In genomic region chr5:121820657-121821056, GRCm38 (mm10) we compare ENCODE assay signal across 22 mouse cellular contexts. TPM values are rescaled to one million over a fixed set of nuclear protein-coding genes. Genes with fewer than 3 reads are reported as not detected.
DNase-seq lines count a peak whose midpoint lies in the region; ATAC-seq and TF ChIP-seq lines count a peak whose summit lies in the region.
"Had no signal": no experiment of that assay in that cellular context is flagged by ENCODE, and none has a peak within 500 bp of the region (broad histone marks: within the 10 kb centered on the region; RNA-seq: fewer than 3 reads in every experiment).

No protein-coding gene starts in this region.

- peaks cover 1% of the 10 kb centered on the region; the same call in 1 of the 2 replicates for H3K36me3 ChIP-seq in kidney, adult 2 months (ENCODE audit: control insufficient read depth, insufficient read depth, low read length)
- peaks cover 52% of the 10 kb centered on the region for H3K36me3 ChIP-seq in kidney, embryonic 16.5 days (ENCODE audit: insufficient read depth, low read length)
- peaks cover 93% of the 10 kb centered on the region for H3K36me3 ChIP-seq in liver, embryonic 13.5 days
- H3K36me3 ChIP-seq in liver, embryonic 12.5 days: peaks cover 98% of the 10 kb centered on the region
- H3K36me3 ChIP-seq in small intestine, adult 2 months (ENCODE audit: control insufficient read depth, insufficient read depth, low read length): peaks cover 54% of the 10 kb centered on the region

- WGBS in kidney, adult 2 months: 44% methylated on average over 3 of the region's 3 CpGs
- WGBS in kidney, embryonic 16.5 days: 79% methylated on average over 3 of the region's 3 CpGs
- WGBS in liver, embryonic 13.5 days (ENCODE audit: insufficient replicate concordance): 55% methylated on average over 3 of the region's 3 CpGs
- 53% methylated on average over 3 of the region's 3 CpGs for WGBS in liver, embryonic 12.5 days (ENCODE audit: insufficient replicate concordance)
- WGBS in small intestine, adult 2 months: 21% methylated on average over 3 of the region's 3 CpGs

- no peak for ATAC-seq in kidney, embryonic 16.5 days (ENCODE audit: low FRiP score, low TSS enrichment)
- no peak for ATAC-seq in liver, embryonic 13.5 days (ENCODE audit: low read depth)
- ATAC-seq in liver, embryonic 12.5 days: no peak
- ATAC-seq: CD4-positive, CD25-positive, alpha-beta regulatory T cell, adult 4 months; forebrain, postnatal 0 days; hindbrain, embryonic 16.5 days had no signal

- no peaks in the 10 kb centered on the region for H3K9me3 ChIP-seq in kidney, embryonic 16.5 days (ENCODE audit: low read length)
- H3K9me3 ChIP-seq in liver, embryonic 13.5 days (replicated peaks): no peaks in the 10 kb centered on the region
- no peaks in the 10 kb centered on the region for H3K9me3 ChIP-seq in liver, embryonic 12.5 days (replicated peaks)
- H3K9me3 ChIP-seq: forebrain, embryonic 12.5 days; limb, embryonic 15.5 days; neural tube, embryonic 13.5 days had no signal

- H3K9ac ChIP-seq in kidney, embryonic 16.5 days (replicated peaks; ENCODE audit: low read length): no peak overlapping the region
- no peak overlapping the region for H3K9ac ChIP-seq in liver, embryonic 13.5 days
- H3K9ac ChIP-seq in liver, embryonic 12.5 days: no peak overlapping the region
- H3K9ac ChIP-seq: forebrain, embryonic 12.5 days; forebrain, postnatal 0 days; limb, embryonic 15.5 days; neural tube, embryonic 13.5 days had no signal

- no peak overlapping the region for H3K4me3 ChIP-seq in gastrocnemius, adult 2 months
- H3K4me3 ChIP-seq in kidney, adult 2 months (ENCODE audit: insufficient read depth, low read depth, low read length): no peak overlapping the region
- H3K4me3 ChIP-seq in kidney, embryonic 16.5 days (ENCODE audit: low read length): no peak overlapping the region
- H3K4me3 ChIP-seq in liver, embryonic 13.5 days (replicated peaks): no peak overlapping the region
- no peak overlapping the region for H3K4me3 ChIP-seq in liver, embryonic 12.5 days
- no peak overlapping the region for H3K4me3 ChIP-seq in small intestine, adult 2 months (ENCODE audit: low read depth, low read length)
- H3K4me3 ChIP-seq: erythroblast, embryonic 14.5 days; forebrain, embryonic 12.5 days; limb, embryonic 15.5 days; neural tube, embryonic 13.5 days had no signal

- peak overlapping the region; percentile 43 for H3K27ac ChIP-seq in gastrocnemius, adult 2 months
- no peak overlapping the region; the same call in 1 of the 2 replicates for H3K27ac ChIP-seq in kidney, adult 2 months (ENCODE audit: insufficient read depth, low read depth, low read length)
- H3K27ac ChIP-seq in kidney, embryonic 16.5 days (ENCODE audit: low read length): no peak overlapping the region
- H3K27ac ChIP-seq in liver, embryonic 13.5 days: 0 out of 2 replicates have a peak overlapping the region, but pooled peaks have one; percentile 4
- no peak overlapping the region for H3K27ac ChIP-seq in liver, embryonic 12.5 days
- peak overlapping the region; percentile 46; the same call in 1 of the 2 replicates for H3K27ac ChIP-seq in small intestine, adult 2 months (ENCODE audit: insufficient read depth, low read depth, low read length)
- H3K27ac ChIP-seq: forebrain, embryonic 12.5 days; limb, embryonic 15.5 days; neural tube, embryonic 13.5 days had no signal

- intact Hi-C loops in gastrocnemius, adult 2 months (cut with DNase I): no loop called here
- intact Hi-C loops in gastrocnemius, postnatal 36 days (cut with DNase I): no loop called here

- H3K4me1 ChIP-seq in kidney, adult 2 months (ENCODE audit: control insufficient read depth, insufficient read depth, low read length): no peaks in the 10 kb centered on the region
- H3K4me1 ChIP-seq in kidney, embryonic 16.5 days (ENCODE audit: insufficient read depth, low read length): 0 out of 2 replicates have a peak, but pooled peaks cover 3% of the 10 kb centered on the region
- H3K4me1 ChIP-seq in liver, embryonic 13.5 days (replicated peaks): peaks cover 49% of the 10 kb centered on the region
- H3K4me1 ChIP-seq in liver, embryonic 12.5 days: peaks cover 44% of the 10 kb centered on the region
- H3K4me1 ChIP-seq in small intestine, adult 2 months (ENCODE audit: control insufficient read depth, insufficient read depth, insufficient read length, low read length): peaks cover 28% of the 10 kb centered on the region; the same call in 1 of the 2 replicates
- H3K4me1 ChIP-seq: forebrain, embryonic 12.5 days had no signal

- no peak overlapping the region for H3K4me2 ChIP-seq in kidney, embryonic 16.5 days (replicated peaks; ENCODE audit: low read depth, low read length)
- H3K4me2 ChIP-seq in liver, embryonic 13.5 days: no peak overlapping the region
- no peak overlapping the region for H3K4me2 ChIP-seq in liver, embryonic 12.5 days
- H3K4me2 ChIP-seq: forebrain, embryonic 12.5 days; limb, embryonic 15.5 days; midbrain, embryonic 11.5 days; neural tube, embryonic 13.5 days had no signal

- H3K27me3 ChIP-seq in kidney, adult 2 months (replicated peaks; ENCODE audit: control insufficient read depth, insufficient read depth, low read length): no peaks in the 10 kb centered on the region
- H3K27me3 ChIP-seq in kidney, embryonic 16.5 days (ENCODE audit: insufficient read depth, low read length): no peaks in the 10 kb centered on the region
- H3K27me3 ChIP-seq in liver, embryonic 13.5 days: no peaks in the 10 kb centered on the region
- no peaks in the 10 kb centered on the region for H3K27me3 ChIP-seq in liver, embryonic 12.5 days (replicated peaks)
- H3K27me3 ChIP-seq in small intestine, adult 2 months (ENCODE audit: control insufficient read depth, insufficient read depth, low read length): no peaks in the 10 kb centered on the region
- H3K27me3 ChIP-seq: limb, embryonic 15.5 days; neural tube, embryonic 13.5 days had no signal

- DNase-seq in gastrocnemius, adult 2 months: no peak
- DNase-seq in gastrocnemius, postnatal 36 days: no peak
- peak; percentile 4 for DNase-seq in kidney, adult 2 months
- DNase-seq in liver, embryonic 13.5 days: no peak
- DNase-seq: adrenal gland, postnatal 10 days; forebrain, postnatal 0 days; gastrocnemius, postnatal 10 days; lung, adult 2 months; lung, postnatal 14 days; right cerebral cortex, postnatal 4 days; thymus, adult 2 months; thymus, postnatal 36 days had no signal

- no peak for TF ChIP-seq POLR2A in kidney, adult 2 months (IDR thresholded peaks at IDR 0.05; ENCODE audit: low read depth, low read length)
- TF ChIP-seq POLR2A in small intestine, adult 2 months (IDR thresholded peaks at IDR 0.05; ENCODE audit: low read depth, low read length): no peak

- TF ChIP-seq CTCF in gastrocnemius, adult 2 months (IDR thresholded peaks at IDR 0.05): no peak
- no peak for TF ChIP-seq CTCF in kidney, adult 2 months (conservative IDR thresholded peaks at IDR 0.05; ENCODE audit: insufficient read depth, insufficient read length, low read depth, low read length)
- no peak for TF ChIP-seq CTCF in small intestine, adult 2 months (IDR thresholded peaks at IDR 0.05; ENCODE audit: extremely low read depth, insufficient read length, insufficient replicate concordance, low read depth, low read length)

RNA-seq across cellular contexts. Expression of gene Sh2b3, which starts 16.8 kb away (rescaled TPM):
- 10 to 100 TPM; 11.9 to 15.4 TPM for total RNA-seq in gastrocnemius, adult 2 months (2021)
- total RNA-seq in gastrocnemius, postnatal 36 days (2021): 10 to 100 TPM; 13.5 TPM
- polyA plus RNA-seq in kidney, adult 2 months (2012; rRNA removed): 19.7 and 20.8 TPM in 2 replicates
- polyA plus RNA-seq in kidney, embryonic 16.5 days (2015; fragmentation: Nextera tagmentation; extraction: Ambion mirVana): 17.4 and 17.8 TPM in 2 replicates
- polyA plus RNA-seq in liver, embryonic 13.5 days (2015; fragmentation: Nextera tagmentation; extraction: Ambion mirVana): 6.1 TPM in 2 replicates
- 13.0 TPM in 2 replicates for polyA plus RNA-seq in liver, embryonic 12.5 days (2016; fragmentation: Nextera tagmentation; extraction: Ambion mirVana)
- polyA plus RNA-seq in small intestine, adult 2 months (2012; rRNA removed): 62.5 and 88.1 TPM in 2 replicates

RNA-seq across cellular contexts. Expression of gene Pheta1, which starts 28.1 kb away (rescaled TPM):
- 1 to 10 TPM; 4.7 to 6.4 TPM for total RNA-seq in gastrocnemius, adult 2 months (2021)
- 1 to 10 TPM; 4.5 to 6.0 TPM for total RNA-seq in gastrocnemius, postnatal 36 days (2021)
- polyA plus RNA-seq in kidney, adult 2 months (2012; rRNA removed): 19.1 and 23.4 TPM in 2 replicates
- 28.9 and 33.2 TPM in 2 replicates for polyA plus RNA-seq in kidney, embryonic 16.5 days (2015; fragmentation: Nextera tagmentation; extraction: Ambion mirVana)
- 3.7 and 4.0 TPM in 2 replicates for polyA plus RNA-seq in liver, embryonic 13.5 days (2015; fragmentation: Nextera tagmentation; extraction: Ambion mirVana)
- polyA plus RNA-seq in liver, embryonic 12.5 days (2016; fragmentation: Nextera tagmentation; extraction: Ambion mirVana): 6.6 and 7.3 TPM in 2 replicates
- 98.0 and 283 TPM in 2 replicates for polyA plus RNA-seq in small intestine, adult 2 months (2012; rRNA removed)

Comparison
In these comparisons a context has a peak if more than half of its experiments do, and no peak if none do; other contexts are left out.
1. H3K27ac ChIP-seq: peak in gastrocnemius, adult 2 months (single experiment), liver, embryonic 13.5 days (single experiment) and small intestine, adult 2 months (single experiment); none in kidney, adult 2 months (single experiment), kidney, embryonic 16.5 days (single experiment) and liver, embryonic 12.5 days (single experiment).